Mouse (Mus musculus): ENCODE measurements around the gene Ddx50. TPM values are rescaled to one million over a fixed set of nuclear protein-coding genes. Genes with fewer than 3 reads are reported as not detected.

Gene Ddx50
- polyA plus RNA-seq, 1 experiment: 66.6 TPM

DNA sequence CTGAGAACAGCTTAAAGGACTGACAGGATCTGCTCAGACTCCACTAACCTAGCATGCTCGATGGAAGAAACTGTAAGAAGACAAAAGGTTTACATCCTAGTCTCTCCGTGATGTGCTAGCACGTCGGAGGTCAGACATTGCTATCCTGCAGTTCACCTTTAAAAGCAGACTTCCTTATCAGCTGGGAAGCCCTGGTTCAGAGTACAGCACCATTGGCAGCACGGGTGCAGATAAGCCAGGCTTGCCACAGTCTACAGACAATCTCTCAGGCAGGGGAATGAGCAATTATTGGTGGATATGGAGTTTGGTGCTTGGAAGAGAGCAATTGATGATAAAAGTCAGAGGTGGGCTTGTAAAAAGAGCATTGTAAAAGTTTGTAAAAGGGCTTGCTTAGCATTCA, 17.0 kb upstream of the Ddx50 start:
- DNase-seq (ENCODE audit: low read depth): no peak
- TF ChIP-seq CTCF (IDR thresholded peaks at IDR 0.05; ENCODE audit: borderline replicate concordance, extremely low read depth, insufficient read depth, insufficient read length): no peak
- TF ChIP-seq POLR2A (IDR thresholded peaks at IDR 0.05; ENCODE audit: borderline replicate concordance, extremely low read depth, insufficient read depth, insufficient read length, poor library complexity, severe bottlenecking): no peak

DNA sequence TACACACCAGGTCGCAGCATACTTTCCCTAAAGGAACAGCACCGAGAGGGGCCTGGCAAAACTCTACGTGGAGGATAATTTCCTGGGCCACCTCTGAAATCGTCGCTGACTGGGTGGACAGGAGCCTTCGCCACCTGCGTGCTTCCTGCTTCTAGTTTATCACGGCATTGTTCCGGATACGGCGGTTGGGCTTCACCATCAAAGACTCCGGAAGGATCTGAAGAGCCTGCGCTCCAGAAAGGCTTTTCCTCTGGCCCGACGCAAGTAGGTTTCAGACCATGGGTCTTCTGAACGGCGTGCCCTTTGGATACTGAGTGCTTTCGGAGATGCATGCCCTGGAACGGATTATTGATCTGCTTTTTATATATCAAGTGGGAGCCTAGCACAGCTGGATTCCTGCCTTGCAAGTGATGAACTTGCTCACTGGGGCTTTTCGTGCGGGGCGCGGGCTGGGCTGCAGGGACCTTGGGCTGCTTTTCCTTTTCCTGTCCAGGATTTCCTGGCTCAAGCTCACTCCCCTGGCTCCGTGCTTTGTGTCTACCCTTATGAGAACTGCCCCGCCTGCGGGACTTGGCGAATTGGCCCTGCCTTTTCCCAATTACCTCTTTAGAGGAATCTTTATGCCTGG, 14.1 kb upstream of the Ddx50 start:
- DNase-seq (ENCODE audit: low read depth): peak; percentile 6
- TF ChIP-seq POLR2A (IDR thresholded peaks at IDR 0.05; ENCODE audit: borderline replicate concordance, extremely low read depth, insufficient read depth, insufficient read length, poor library complexity, severe bottlenecking) (no peak), CTCF (IDR thresholded peaks at IDR 0.05; ENCODE audit: borderline replicate concordance, extremely low read depth, insufficient read depth, insufficient read length) (no peak)

DNA sequence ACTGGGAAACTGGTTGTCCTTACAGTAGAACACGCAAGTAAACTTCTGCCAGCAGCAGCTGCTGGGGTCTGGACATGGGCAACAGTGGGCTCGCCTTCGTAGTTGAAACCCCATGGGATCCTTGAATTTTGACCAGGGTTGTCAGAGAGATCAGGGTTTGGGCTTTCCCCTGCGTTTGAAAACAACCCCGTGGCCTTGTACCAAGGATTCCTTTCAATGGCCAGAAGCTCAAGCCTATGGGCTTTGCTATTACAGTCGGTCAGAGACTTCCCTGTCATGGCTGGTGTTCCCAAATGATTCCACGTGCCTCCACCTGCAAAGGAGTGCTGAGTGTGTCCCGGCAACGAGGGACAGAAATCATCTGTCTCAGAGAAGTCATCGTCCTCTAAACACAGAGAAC, 13.2 kb upstream of the Ddx50 start:
- no peak for DNase-seq (ENCODE audit: low read depth)
- no peak for TF ChIP-seq CTCF (IDR thresholded peaks at IDR 0.05; ENCODE audit: borderline replicate concordance, extremely low read depth, insufficient read depth, insufficient read length)
- TF ChIP-seq POLR2A (IDR thresholded peaks at IDR 0.05; ENCODE audit: borderline replicate concordance, extremely low read depth, insufficient read depth, insufficient read length, poor library complexity, severe bottlenecking): no peak

DNA sequence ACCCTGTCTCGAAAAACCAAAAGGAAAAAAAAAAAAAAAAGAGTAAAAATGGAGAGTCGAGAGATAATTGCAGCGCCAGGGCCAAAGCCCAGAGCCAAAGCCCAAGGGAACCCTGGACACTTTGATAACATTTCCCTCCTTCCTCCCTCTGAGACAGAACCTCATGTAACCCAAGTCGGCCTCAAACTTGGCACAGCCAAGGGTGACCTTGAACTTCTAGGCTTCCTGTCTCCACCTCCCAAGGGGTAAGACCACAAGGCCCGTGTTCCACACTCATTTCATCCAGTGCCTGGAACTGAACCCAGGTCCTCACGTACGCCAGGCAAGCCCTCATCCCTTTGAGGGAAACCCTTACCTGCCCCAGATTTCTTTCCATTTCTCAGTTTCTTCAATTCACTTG, 5.7 kb upstream of the Ddx50 start:
- no peak for DNase-seq (ENCODE audit: low read depth)
- TF ChIP-seq POLR2A (IDR thresholded peaks at IDR 0.05; ENCODE audit: borderline replicate concordance, extremely low read depth, insufficient read depth, insufficient read length, poor library complexity, severe bottlenecking) (no peak), CTCF (IDR thresholded peaks at IDR 0.05; ENCODE audit: borderline replicate concordance, extremely low read depth, insufficient read depth, insufficient read length) (no peak)

DNA sequence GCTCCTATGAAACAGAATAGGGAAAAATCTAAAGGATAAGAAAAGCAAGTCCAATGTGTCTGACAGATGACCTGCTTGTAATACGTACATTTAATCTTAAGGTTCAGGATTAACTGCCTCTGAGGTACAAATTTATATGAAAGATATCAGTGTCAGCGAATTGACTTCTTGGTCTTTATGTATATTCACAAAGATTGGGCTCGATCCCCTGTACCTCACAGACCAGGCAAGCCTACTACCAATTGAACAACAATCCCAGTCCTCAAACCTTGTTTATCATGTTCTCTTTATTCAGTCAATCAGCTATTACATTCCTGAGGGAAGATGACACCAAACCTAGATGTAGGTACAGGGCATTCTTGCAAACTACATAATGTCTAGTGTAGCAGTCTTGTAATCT, 943 bp upstream of the Ddx50 start:
- DNase-seq (ENCODE audit: low read depth): no peak
- no peak for TF ChIP-seq POLR2A (IDR thresholded peaks at IDR 0.05; ENCODE audit: borderline replicate concordance, extremely low read depth, insufficient read depth, insufficient read length, poor library complexity, severe bottlenecking)
- no peak for TF ChIP-seq CTCF (IDR thresholded peaks at IDR 0.05; ENCODE audit: borderline replicate concordance, extremely low read depth, insufficient read depth, insufficient read length)

DNA sequence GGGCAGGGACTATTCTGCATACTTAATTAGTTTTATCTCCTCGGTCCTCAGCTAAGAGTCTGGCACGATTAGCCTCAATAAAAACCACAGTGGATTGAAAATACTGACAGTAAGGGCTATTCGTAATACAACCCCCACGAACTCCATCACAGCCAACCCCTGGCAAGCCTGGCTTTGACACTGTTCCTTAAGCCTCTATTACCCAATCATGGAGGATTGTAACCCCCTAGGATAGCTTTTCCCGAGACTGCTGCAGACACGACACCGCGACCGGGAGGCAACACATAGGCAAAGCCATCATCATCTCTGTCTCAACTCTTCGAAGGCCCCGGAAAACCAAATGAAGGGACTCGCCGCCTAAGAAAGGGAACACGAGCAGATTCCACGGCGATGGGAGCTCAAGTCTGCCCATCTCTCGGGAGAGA, 648 bp downstream of the Ddx50 start:
- DNase-seq (ENCODE audit: low read depth): no peak
- TF ChIP-seq CTCF (IDR thresholded peaks at IDR 0.05; ENCODE audit: borderline replicate concordance, extremely low read depth, insufficient read depth, insufficient read length) (no peak), POLR2A (IDR thresholded peaks at IDR 0.05; ENCODE audit: borderline replicate concordance, extremely low read depth, insufficient read depth, insufficient read length, poor library complexity, severe bottlenecking) (no peak)

DNA sequence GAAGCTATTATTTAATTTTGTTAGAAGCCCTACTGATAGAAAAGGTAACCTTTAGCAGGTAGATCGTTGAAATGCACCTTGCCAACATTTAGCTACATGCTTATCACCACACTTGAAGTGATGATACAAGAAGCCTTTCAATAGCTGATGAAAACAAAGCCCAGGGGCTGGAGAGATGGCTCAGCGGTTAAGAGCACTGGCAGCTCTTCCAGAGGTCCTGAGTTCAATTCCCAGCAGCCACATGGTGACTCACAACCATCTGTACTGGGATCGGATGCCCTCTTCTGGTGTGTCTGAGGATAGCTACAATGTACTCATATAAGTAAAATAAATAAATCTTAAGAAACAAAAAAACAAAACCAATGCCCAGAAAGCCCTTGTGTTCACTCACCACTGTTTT, 46.9 kb downstream of the Ddx50 start:
- DNase-seq (ENCODE audit: low read depth): no peak
- TF ChIP-seq CTCF (IDR thresholded peaks at IDR 0.05; ENCODE audit: borderline replicate concordance, extremely low read depth, insufficient read depth, insufficient read length) (no peak), POLR2A (IDR thresholded peaks at IDR 0.05; ENCODE audit: borderline replicate concordance, extremely low read depth, insufficient read depth, insufficient read length, poor library complexity, severe bottlenecking) (no peak)

DNA sequence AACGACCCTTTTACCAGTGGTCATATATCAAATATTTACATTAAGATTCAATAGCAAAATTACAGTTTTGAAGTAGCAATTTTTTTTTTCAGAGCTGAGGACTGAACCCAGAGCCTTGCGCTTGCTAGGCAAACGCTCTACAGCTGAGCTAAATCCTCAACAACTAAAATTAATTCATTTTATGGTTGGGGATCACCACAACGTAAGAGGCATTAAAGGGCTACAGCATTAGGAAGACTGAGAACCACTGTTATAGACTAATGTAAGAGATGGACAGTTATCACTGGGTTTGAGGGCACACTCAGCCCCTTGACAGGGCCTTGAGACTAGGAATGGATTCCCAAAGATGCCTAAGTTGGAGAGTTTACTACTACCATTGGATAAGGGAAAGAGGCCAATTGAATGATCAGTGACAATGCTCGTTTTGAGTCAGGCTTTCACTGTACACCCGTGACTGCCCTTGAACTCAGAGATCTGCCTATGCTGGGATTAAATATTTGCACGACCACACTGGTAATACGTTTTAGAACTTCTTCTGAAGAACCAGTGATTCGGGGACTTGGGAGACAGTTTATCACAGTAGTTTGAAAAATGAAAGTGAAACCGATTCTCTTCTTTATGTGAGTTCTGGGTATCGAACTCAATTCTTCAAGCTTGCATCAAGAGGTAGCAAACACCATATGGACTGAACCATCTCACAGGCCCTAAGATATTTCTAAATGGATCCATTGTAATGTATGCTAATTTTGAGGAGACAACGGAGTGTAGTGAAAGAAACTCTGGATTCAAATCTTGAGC, 47.6 kb downstream of the Ddx50 start:
- DNase-seq (ENCODE audit: low read depth): no peak

DNA sequence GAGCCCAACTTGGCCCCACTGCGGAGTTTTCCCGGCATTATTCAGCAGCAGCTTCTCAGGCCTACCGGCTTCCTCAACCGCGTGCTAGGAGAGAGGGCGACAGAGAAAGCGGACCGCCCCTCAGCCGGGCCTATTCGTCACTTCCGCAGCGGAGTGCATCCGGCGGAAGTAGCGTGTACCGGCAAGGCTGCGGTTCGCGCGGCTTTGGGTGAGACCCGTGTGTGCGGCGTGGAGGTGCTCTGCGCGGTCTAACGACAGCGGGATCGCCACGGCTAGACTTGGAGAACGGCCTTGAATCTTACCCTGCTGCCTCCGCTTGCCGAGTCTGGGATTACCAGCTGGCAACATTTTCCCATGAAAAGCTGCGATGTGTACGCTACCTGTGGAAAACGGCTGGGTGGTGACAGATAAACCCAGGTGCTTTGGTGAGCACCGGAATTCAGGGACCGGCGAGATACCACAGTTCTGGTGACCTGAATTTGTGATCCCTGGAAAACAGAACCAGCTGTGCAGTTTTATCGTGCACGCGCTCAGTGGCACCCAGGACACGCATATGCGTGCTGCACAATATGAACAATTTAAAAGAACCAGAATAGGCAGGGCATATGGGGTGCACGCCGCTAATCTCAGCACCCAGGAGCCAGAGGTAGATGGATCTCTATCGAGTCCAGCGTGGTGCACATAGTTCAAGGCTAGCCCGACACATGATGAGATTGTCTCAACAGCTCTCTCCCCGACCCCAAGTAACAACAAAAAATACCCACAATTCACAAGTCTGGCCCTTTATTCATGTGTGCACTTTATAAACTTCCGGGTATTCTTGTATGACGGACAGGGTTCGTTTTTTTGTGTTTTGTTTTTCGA, 48.6 kb downstream of the Ddx50 start, which contains the start of gene Ddx21:
Gene Ddx21, minus strand, starts transcription at position 105 of the 864 bp plus-strand sequence.
- no peak for TF ChIP-seq CTCF (IDR thresholded peaks at IDR 0.05; ENCODE audit: borderline replicate concordance, extremely low read depth, insufficient read depth, insufficient read length)
- peak; percentile 88; the same call in 1 of the 2 replicates for TF ChIP-seq POLR2A (IDR thresholded peaks at IDR 0.05; ENCODE audit: borderline replicate concordance, extremely low read depth, insufficient read depth, insufficient read length, poor library complexity, severe bottlenecking)

More for the DNA sequence above, 47.6 kb downstream of the Ddx50 start:
- no peak for TF ChIP-seq CTCF (IDR thresholded peaks at IDR 0.05; ENCODE audit: borderline replicate concordance, extremely low read depth, insufficient read depth, insufficient read length)
- TF ChIP-seq POLR2A (IDR thresholded peaks at IDR 0.05; ENCODE audit: borderline replicate concordance, extremely low read depth, insufficient read depth, insufficient read length, poor library complexity, severe bottlenecking): no peak

DNA sequence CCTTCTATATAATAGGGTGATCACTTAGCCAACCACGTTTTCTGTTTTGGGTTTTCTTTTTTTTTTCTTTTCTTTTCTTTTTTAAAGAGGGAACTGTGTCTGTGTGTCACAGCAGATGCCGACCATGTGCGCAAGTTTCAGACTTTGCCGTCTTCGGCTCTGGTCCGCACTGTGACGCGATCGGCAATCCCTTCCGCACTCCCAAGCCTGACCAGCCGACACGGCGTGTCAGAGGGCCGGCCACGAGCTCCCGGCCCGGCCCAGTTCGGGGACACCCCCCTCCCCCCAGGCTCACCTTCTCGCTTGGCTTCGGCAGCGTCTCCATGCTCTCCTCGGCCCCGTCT, 49.2 kb downstream of the Ddx50 start:
- TF ChIP-seq POLR2A (IDR thresholded peaks at IDR 0.05; ENCODE audit: borderline replicate concordance, extremely low read depth, insufficient read depth, insufficient read length, poor library complexity, severe bottlenecking) (no peak), CTCF (IDR thresholded peaks at IDR 0.05; ENCODE audit: borderline replicate concordance, extremely low read depth, insufficient read depth, insufficient read length) (no peak)
- DNase-seq (ENCODE audit: low read depth): no peak

More for the DNA sequence above, 48.6 kb downstream of the Ddx50 start, which contains the start of gene Ddx21:
- peak; percentile 97 for DNase-seq (ENCODE audit: low read depth)
